Mouse (Mus musculus): ENCODE measurements around the gene Acot7.

DNA sequence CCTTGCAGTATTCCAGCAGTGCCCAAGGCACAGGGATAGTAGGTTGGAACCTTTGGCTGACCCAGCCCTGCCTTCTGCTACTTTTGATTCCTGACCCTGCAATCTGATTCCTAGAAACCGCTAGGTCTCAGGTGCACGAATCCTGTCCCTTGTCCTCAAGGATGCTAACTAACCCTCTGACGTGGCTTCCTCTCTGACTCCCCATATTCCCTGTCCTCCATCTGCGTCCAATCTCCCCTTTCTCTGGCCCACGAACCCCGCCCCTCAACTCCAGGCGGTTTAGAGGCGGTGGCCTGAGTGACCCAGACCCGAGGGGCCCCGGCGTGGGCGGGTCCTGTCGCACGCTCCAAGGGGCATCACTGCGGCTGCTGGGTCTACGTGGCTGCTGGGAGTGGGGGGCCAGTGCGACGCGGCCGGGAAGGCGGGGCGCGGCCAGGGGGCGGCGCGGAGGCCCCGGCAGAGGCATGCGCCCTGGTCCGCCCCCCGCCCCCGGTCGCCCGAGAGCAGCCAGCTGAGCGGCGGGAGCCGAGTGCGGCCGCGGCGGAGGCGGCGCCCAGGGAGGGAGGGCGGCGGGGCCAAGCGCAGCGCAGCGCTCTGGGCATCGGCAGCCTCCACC lies 95.8 kb downstream of the Acot7 start, which contains the start of gene Gpr153:
- TF ChIP-seq CTCF (IDR thresholded peaks at IDR 0.05; ENCODE audit: borderline replicate concordance, extremely low read depth, insufficient read depth, insufficient read length) (no peak), POLR2A (IDR thresholded peaks at IDR 0.05; ENCODE audit: borderline replicate concordance, extremely low read depth, insufficient read depth, insufficient read length, poor library complexity, severe bottlenecking) (no peak)
